Mouse (Mus musculus): ENCODE data around the gene Cabp4.
"Not testable (repeated sequence)": the region's sequence is repeated elsewhere in the genome, so short reads cannot be mapped to it uniquely, and the experiment has no call there.

Gene Cabp4

DNA sequence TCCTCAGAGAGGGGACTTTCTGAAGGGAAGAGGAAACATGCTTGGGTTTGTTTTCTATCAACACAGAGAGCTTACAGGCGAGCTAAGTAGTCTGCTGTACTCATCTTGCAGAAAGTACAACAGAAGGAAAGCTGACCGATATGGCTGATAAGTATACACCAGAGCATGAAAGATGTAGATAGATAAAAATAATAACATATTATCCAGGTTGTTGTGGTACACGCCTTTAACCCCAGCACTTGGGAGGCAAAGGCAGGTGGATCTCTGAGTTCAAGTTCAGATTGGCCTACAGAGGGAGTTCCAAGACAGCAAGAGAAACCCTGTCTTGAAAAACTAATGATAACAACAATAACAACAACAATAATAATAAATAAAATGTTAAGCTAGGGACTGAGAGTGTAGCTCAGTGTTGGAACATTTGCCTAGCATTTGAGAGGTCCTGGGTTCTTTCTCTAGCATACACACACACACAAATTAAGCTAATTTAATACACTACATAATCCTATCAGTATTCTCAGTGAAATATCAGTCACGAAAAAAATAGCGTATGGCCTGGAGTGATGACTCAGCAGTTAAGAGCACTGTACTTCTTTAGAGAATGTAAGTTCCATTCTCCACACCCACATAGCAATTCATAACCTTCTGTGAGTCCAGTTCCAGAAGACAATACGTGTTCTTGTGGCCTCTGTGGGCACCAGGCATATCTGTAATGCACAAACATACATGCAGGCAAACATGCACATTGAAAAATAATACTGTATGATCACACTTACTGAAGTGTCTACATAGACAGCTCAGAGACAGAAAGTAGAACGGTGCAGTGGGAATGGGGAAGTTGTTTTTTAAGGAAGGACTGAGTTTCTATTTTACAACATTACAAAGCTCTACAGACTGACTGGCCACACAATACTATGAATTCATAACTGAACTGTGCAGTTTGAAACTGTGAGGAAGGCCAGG lies 21.1 kb downstream of the Cabp4 start:
- no peak for DNase-seq

DNA sequence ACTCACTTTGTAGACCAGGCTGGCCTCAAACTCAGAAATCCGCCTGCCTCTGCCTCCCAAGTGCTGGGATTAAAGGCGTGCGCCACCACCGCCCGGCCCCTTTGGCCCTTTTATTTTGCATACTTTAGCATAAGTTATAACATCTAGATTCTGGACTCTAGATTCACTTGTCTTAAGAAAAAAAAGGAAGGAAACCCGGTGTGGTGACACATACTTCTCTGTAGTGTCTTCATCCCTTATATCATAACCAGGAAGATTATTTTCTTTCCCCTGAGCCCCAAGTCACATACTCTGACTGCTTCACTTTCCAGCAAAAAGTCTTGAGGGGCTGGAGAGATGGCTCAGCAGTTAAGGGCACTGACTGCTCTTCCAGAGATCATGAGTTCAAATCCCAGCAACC lies 21.9 kb downstream of the Cabp4 start:
- DNase-seq = not testable (repeated sequence)

GRCm38 (mm10) chr19:4121097-4121805 lies 22.6 kb downstream of the Cabp4 start:
- peak; percentile 98 to 100 for DNase-seq

- no peak for DNase-seq
Measured at GRCm38 (mm10) chr19:4120496-4120895, 23.3 kb downstream of the Cabp4 start.

DNA sequence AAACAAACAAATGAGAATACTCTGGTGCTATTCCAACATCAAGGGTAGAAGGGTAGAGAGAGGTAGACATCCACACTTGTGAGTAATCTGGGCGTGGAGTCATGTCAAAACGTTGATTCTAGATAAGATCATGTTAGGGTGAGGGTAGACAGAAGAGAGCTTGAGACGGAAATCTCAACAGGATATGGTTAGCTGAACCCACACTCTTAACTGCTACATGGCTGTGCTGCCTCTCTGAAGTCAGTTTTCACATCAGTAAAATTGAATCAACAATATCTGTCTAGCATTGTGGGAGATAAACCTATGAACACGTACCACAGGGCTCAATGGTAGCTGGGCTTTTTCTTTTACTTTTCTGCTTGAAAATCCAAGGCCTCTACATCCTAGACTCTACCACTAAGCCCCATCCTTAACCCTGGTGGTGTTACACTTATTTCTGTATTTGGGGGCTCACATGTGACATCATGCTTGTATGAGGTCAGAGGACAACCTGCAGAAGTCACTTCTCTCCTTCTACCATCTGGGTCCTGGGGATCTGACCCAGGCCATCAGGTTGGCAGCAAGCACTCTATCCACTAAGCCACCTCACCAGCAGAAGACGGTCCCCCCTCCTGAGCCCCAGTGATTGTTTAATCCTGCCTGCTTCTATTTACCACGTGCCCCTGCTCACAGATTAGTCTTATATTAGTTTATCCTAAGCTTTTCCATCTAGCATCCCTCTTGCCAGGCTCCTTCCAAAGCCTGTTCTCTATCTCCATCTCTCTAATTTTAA lies 23.9 kb downstream of the Cabp4 start:
- DNase-seq = no peak

DNA sequence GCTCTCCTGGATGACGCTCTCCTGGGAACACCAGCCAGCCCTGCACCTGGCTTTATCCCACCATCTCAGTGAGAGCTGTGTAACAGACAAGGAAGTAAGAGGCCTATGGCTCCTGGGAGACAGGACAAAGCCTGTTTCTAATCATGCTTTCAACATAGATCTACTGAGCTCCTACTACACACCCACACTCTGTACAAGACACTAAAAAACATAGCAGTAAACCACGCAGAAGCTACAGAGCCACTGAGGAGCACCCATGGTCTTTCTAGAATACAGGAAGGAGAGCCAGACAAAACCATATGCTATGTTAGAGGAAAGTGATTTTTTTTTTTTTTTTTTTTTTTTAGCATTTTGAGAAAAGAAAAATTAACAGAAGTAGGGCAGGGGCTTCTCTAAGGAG lies 25.5 kb downstream of the Cabp4 start:
- DNase-seq = no peak

DNA sequence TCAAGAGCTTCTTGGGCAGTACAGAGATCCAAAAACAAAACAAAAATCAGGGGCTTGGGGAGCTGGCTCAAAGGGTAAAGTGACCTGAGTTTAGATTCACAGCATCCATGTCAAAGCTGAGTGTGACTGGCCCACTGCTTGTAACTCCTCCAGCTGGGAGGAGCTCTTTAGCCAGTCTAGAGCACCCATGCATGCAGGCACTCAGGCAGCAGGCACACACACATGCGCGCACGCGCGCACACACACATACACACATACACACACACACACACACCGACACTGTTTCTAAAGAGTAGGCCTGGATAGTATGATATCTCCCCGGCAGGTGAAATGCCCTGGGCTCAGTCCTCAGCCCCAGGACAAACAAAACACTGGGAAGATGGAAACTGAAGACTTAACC lies 26.8 kb downstream of the Cabp4 start:
- no peak for DNase-seq

DNA sequence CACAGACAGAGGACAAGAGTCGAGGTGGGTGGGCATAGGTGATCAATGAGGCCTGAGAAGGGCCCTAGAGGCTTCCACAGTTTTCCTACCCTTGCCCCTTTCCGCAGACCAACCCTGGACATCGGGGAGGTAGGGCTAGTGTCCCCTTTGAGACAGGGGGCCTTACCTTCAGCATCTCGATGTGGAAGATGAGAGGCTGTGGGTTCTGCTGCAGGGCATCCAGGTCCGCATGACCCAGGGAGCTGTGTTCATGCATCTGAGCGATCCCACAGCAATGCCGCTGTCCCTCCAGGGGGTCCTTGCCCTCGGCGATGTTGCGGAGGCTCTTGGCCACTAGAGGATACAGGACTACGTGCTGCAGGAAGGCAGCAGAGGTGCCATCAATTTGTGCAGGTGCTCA lies 28.0 kb downstream of the Cabp4 start:
- no peak for DNase-seq

GRCm38 (mm10) chr19:4115144-4115543 lies 28.7 kb downstream of the Cabp4 start:
- DNase-seq = no peak

- DNase-seq = peak in 1 of 2 experiments; percentile 35
Measured at GRCm38 (mm10) chr19:4114551-4114950, 29.3 kb downstream of the Cabp4 start.

GRCm38 (mm10) chr19:4113806-4114230 lies 30.0 kb downstream of the Cabp4 start:
- DNase-seq = peak; percentile 42 to 81

DNA sequence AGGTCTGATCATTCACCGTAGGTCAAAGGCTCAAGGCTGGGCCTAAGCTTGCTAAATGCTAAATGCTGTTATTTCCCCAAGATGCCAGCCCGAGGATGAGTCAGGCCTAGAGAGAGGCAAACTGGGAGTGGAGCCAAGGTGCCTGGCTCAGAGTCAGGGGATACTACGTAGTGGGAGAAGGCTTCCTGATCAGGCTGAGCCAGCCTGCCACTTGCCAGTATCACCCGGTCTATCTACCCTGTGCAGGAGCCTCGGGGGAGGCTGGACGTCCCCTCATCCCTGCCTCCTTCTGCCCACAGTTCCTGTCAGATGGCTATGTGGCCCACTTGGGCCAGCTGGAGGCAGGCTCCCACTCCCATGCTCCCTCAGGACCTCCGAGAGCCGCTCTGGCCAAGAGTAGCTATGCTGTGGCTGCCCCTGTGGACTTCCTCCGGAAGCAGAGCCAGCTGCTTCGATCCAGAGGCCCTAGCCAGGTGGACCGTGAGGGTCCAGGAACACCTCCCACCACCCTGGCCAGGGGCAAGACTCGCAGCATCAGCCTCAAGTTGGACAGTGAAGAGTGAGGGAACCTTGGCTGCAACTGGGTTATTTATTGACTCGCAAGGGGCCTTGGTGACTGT lies 30.5 kb downstream of the Cabp4 start:
- DNase-seq = peak; percentile 91 to 93

- DNase-seq = no peak
Measured at GRCm38 (mm10) chr19:4112063-4112960, 31.5 kb downstream of the Cabp4 start.

DNA sequence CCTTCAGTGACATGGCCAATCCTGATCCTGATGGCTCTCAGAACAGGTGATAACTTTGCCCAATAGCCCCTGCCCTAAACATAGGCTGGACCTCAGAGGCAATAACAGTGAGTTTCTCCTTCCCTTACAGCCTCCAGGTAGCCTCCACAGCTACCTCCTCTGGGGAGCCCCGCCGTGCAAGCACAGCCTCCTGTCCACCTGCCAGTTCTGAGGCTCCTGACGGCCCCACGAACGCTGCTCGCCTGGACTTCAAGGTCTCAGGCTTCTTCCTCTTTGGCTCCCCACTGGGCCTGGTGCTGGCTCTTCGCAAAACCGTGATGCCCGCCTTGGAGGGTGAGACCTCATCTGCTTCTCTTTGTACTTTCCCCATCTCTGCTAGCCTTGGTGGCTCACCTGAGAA lies 35.3 kb downstream of the Cabp4 start:
- DNase-seq = no peak

GRCm38 (mm10) chr19:4106654-4107053 lies 37.2 kb downstream of the Cabp4 start:
- DNase-seq = peak; percentile 38 to 68

GRCm38 (mm10) chr19:4104675-4105194 lies 39.1 kb downstream of the Cabp4 start:
- DNase-seq = peak in 1 of 2 experiments; percentile 28

GRCm38 (mm10) chr19:4103792-4104191 lies 40.0 kb downstream of the Cabp4 start:
- no peak for DNase-seq

DNA sequence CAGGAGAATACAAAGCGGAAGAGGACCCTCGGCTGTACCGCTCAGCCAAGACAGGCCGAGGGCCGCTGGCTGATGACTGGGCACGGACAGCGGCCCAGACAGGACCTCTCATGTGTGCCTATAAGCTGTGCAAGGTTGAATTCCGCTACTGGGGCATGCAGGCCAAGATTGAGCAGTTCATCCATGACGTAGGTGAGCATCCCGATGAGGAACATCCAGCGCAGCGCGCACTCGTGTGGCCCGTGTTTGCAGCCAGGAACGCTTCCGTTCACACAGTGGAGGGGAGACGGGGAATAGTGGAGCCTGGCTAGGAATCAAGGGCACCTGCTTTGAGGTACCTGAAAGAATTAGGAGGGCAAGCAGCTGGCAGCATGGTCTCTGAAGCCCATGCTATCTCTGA lies 40.5 kb downstream of the Cabp4 start:
- peak in 1 of 2 experiments; percentile 26 for DNase-seq

GRCm38 (mm10) chr19:4102626-4103025 lies 41.2 kb downstream of the Cabp4 start:
- no peak for DNase-seq

- DNase-seq = no peak
Measured at GRCm38 (mm10) chr19:4102049-4102448, 41.8 kb downstream of the Cabp4 start.

- DNase-seq = no peak
Measured at GRCm38 (mm10) chr19:4101466-4101865, 42.4 kb downstream of the Cabp4 start.
